Mouse (Mus musculus) lung, embryonic 15.5 days (tissue): ENCODE results near the gene Spaca7. TPM values are rescaled to one million over a fixed set of nuclear protein-coding genes. Genes with fewer than 3 reads are reported as not detected.
A peak's percentile ranks its signal among the peaks of the same experiment; 100 is the strongest.
"Not testable (repeated sequence)": the region's sequence is repeated elsewhere in the genome, so short reads cannot be mapped to it uniquely, and the experiment has no call there.

ENCODE experiments used
- ATAC-seq: fragments of 200-750 bp; cut with Nextera tagmentation; 2 replicates; pipeline ENCODE4 v1.8.0; 2017; ENCODE audit warnings: moderate number of reproducible peaks, borderline replicate concordance; ENCODE audit not compliant: low FRiP score, low TSS enrichment; ENCODE audit errors: extremely low read depth
- H3K27ac ChIP-seq: fragments of 300-500 bp; sonication (generic); 2 replicates; pipeline ENCODE4 v1.5.1; 2015; ENCODE audit warnings: moderate library complexity, mild to moderate bottlenecking, inconsistent platforms
- H3K27me3 ChIP-seq: fragments of 300-500 bp; sonication (generic); 2 replicates; pipeline ENCODE4 v1.6.1; 2015; ENCODE audit warnings: inconsistent platforms
- H3K36me3 ChIP-seq: fragments of 300-500 bp; sonication (generic); 2 replicates; pipeline ENCODE4 v1.6.1; 2015; ENCODE audit warnings: inconsistent platforms
- H3K4me1 ChIP-seq: fragments of 300-500 bp; sonication (generic); 2 replicates; pipeline ENCODE4 v1.6.1; 2015; ENCODE audit warnings: inconsistent platforms
- H3K4me2 ChIP-seq: fragments of 300-500 bp; sonication (generic); 2 replicates; pipeline ENCODE4 v1.6.1; 2015; ENCODE audit warnings: inconsistent platforms, mild to moderate bottlenecking, moderate library complexity
- H3K4me3 ChIP-seq: fragments of 300-500 bp; sonication (generic); 2 replicates; pipeline ENCODE4 v1.5.1; 2015; ENCODE audit warnings: mild to moderate bottlenecking, inconsistent platforms
- H3K9ac ChIP-seq: fragments of 300-500 bp; sonication (generic); 2 replicates; pipeline ENCODE4 v1.6.1; 2015; ENCODE audit warnings: inconsistent platforms
- H3K9me3 ChIP-seq: fragments of 300-500 bp; sonication (generic); 2 replicates; pipeline ENCODE4 v1.6.1; 2016; ENCODE audit warnings: inconsistent platforms
- WGBS: fragments of 180-500 bp; shearing (Covaris S2); methylation state at CpG from one replicate; pipeline ENCODE4 v1.1.7; 2015; 5-methylcytosine and 5-hydroxymethylcytosine counted together
- polyA plus RNA-seq: library from polyadenylated mRNA; unstranded; fragments of >200 nt; fragmentation: Nextera tagmentation; extraction: Ambion mirVana; gene quantifications from 2 replicates; pipeline ENCODE4 v1.2.1, GENCODE M21; 2015

The Spaca7 gene
- polyA plus RNA-seq, 1 experiment from 2014 or later: not detected

GRCm38 (mm10) chr8:12561403-12561960, 11.3 kb upstream of the Spaca7 start:
- H3K9ac ChIP-seq: no peak overlapping the region
- no peak overlapping the region for H3K27ac ChIP-seq
- 12% methylated on average over 11 of the region's 11 CpGs for WGBS
- H3K4me3 ChIP-seq: no peak overlapping the region
- peaks cover 36% of the 10 kb centered on the region for H3K27me3 ChIP-seq
- no peak for ATAC-seq
- H3K4me1 ChIP-seq: no peaks in the 10 kb centered on the region
- H3K9me3 ChIP-seq: no peaks in the 10 kb centered on the region
- no peaks in the 10 kb centered on the region for H3K36me3 ChIP-seq
- H3K4me2 ChIP-seq: no peak overlapping the region

DNA sequence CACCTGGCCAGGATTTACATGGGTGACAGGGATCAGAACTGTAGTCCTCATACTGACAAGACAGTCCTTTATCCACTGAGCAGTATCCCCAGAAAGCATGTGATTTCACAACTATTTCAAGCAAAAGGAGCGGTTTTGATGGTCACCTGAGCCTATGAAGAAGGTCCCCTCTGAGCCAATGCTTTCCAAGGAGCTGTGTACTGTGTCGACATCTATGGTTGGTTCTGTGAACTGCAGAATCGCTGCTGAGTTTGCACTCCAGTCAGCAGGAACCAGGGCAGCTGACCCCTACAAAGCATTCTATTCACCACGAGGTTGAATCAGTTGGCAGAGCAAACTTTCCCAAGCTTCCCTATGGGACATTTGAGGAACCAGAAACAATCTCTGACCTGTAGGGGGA, 8.5 kb upstream of the Spaca7 start:
- H3K4me1 ChIP-seq: no peaks in the 10 kb centered on the region
- ATAC-seq: no peak
- WGBS: 6% methylated on average over 4 of the region's 4 CpGs
- no peak overlapping the region for H3K27ac ChIP-seq
- H3K9ac ChIP-seq: no peak overlapping the region
- no peaks in the 10 kb centered on the region for H3K36me3 ChIP-seq
- H3K4me3 ChIP-seq: no peak overlapping the region
- no peaks in the 10 kb centered on the region for H3K9me3 ChIP-seq
- H3K27me3 ChIP-seq: peaks cover 36% of the 10 kb centered on the region
- H3K4me2 ChIP-seq: no peak overlapping the region

DNA sequence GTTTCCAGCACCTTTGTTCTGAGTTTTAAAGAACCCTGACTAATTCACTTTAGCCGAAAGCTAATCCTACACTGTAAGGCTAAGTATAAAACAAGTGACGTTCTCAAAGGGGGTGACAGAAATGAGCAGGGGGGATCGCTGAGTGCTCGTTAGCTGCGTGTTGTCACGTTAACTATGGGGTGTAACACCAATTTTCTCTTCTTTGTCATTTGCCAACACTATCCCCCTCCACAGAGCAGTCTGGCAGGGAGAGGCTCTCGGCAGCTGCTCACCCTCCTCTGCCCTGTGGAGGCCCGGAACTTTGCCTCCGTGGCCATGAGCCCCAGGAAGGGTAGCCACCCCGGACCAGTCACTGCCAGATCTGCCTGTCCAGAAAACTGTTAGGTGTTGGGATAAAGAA, 7.3 kb upstream of the Spaca7 start:
- H3K27me3 ChIP-seq: peaks cover 32% of the 10 kb centered on the region
- H3K27ac ChIP-seq: no peak overlapping the region
- 75% methylated on average over 10 of the region's 10 CpGs for WGBS
- ATAC-seq: no peak
- no peak overlapping the region for H3K4me2 ChIP-seq
- no peaks in the 10 kb centered on the region for H3K36me3 ChIP-seq
- no peaks in the 10 kb centered on the region for H3K4me1 ChIP-seq
- H3K9me3 ChIP-seq: no peaks in the 10 kb centered on the region
- H3K9ac ChIP-seq: no peak overlapping the region
- H3K4me3 ChIP-seq: no peak overlapping the region

DNA sequence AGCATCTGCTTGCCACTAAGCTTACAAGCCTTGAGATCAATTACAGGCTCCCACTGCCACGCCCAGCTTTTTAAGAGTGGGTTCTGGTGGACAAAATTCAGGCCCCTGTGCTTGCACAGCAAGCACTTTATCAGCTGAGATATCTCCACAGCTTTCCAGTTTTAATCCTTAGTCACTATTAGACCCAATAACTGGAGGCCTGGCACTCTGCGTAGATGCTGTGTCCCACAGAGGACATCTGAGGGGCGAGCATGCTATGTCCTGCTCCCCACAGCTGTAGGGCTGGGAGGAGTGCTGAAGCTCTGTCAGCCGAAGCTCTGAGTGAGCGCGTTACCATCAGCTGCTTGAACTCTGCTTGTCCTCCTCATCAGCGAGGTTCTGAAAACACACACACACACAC, 6.3 kb upstream of the Spaca7 start:
- WGBS: 41% methylated on average over 7 of the region's 7 CpGs
- H3K4me3 ChIP-seq: no peak overlapping the region
- no peak overlapping the region for H3K4me2 ChIP-seq
- H3K9ac ChIP-seq: no peak overlapping the region
- H3K4me1 ChIP-seq: no peaks in the 10 kb centered on the region
- H3K27ac ChIP-seq: no peak overlapping the region
- H3K9me3 ChIP-seq: no peaks in the 10 kb centered on the region
- no peaks in the 10 kb centered on the region for H3K36me3 ChIP-seq
- H3K27me3 ChIP-seq: peaks cover 25% of the 10 kb centered on the region
- no peak for ATAC-seq

- Histone ChIP-seq H3K4me2 (no peak overlapping the region), H3K27me3 (no peaks in the 10 kb centered on the region; the same call in 1 of the 2 replicates), H3K4me1 (no peaks in the 10 kb centered on the region), H3K9me3 (no peaks in the 10 kb centered on the region), H3K9ac (no peak overlapping the region), H3K36me3 (no peaks in the 10 kb centered on the region), H3K27ac (no peak overlapping the region), H3K4me3 (no peak overlapping the region)
- no peak for ATAC-seq
- 54% methylated on average over 5 of the region's 5 CpGs for WGBS
Observed at GRCm38 (mm10) chr8:12576003-12576402, 3.2 kb downstream of the Spaca7 start.

DNA sequence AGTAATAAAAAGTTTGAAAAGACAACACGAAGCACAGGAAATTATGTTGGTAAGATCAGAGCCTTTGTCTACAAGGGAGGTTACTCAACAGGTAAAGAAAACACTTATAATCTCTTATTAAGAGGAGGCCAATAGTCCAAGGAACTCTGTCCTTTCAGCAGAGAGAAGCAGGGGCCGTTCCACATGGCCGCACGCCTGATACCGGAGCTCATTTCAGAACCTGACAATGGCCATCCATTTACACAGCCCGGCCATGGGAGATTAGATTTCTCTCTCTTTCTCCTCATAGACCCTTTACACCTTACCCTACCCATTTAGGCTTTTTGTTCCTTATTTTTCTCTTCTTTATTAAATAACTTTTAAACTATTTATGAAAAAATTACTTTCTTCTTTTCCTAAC, 3.9 kb downstream of the Spaca7 start:
- 68% methylated on average over 6 of the region's 6 CpGs for WGBS

DNA sequence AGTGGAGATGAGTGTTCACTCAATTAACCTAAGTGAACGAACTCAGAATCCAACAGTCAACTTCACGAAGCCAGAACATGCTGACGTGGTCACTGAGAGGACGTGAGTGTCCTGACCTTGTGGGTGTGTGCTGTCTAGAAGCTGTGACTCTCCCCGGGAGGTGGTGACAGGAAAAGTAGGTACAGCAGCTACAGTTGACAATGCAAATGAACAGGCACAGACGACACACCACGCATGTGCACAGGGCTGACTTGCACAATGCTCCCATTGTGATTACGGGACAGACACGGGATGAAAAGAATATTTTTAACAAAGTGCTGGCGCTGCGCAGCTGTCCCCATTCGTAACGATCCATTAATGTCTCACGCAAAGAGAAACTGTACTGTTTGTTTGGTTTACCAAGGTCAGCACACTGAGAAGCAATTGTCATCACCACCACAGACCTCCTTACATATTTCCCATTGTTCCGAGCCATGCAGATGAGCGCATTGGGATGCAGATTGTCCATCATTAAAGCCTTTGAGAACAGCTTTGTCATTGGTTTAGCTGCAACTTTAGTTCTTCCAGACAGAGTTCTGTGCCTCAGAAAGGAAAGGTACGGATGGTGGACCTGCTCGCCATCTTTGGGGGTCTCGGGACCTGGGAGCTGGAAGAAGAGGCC, 6.6 kb downstream of the Spaca7 start:
- not testable (repeated sequence) for H3K27ac ChIP-seq, H3K4me1 ChIP-seq, H3K4me2 ChIP-seq, ATAC-seq, H3K9me3 ChIP-seq, H3K27me3 ChIP-seq, H3K36me3 ChIP-seq, H3K9ac ChIP-seq, H3K4me3 ChIP-seq
- 74% methylated on average over 19 of the region's 19 CpGs for WGBS

More for the DNA sequence above, 3.9 kb downstream of the Spaca7 start:
- H3K27ac ChIP-seq: no peak overlapping the region
- H3K4me3 ChIP-seq: no peak overlapping the region
- H3K4me1 ChIP-seq: no peaks in the 10 kb centered on the region
- no peaks in the 10 kb centered on the region for H3K36me3 ChIP-seq
- ATAC-seq: no peak
- H3K9ac ChIP-seq: no peak overlapping the region
- H3K4me2 ChIP-seq: no peak overlapping the region
- no peaks in the 10 kb centered on the region for H3K9me3 ChIP-seq
- H3K27me3 ChIP-seq: no peaks in the 10 kb centered on the region; the same call in 1 of the 2 replicates

- Histone ChIP-seq H3K4me2 (no peak overlapping the region), H3K27me3 (no peaks in the 10 kb centered on the region), H3K9ac (no peak overlapping the region), H3K36me3 (no peaks in the 10 kb centered on the region), H3K4me3 (no peak overlapping the region), H3K4me1 (no peaks in the 10 kb centered on the region), H3K27ac (no peak overlapping the region), H3K9me3 (no peaks in the 10 kb centered on the region)
- WGBS: 80% methylated on average over 5 of the region's 5 CpGs
- ATAC-seq: no peak
Observed at GRCm38 (mm10) chr8:12583785-12584184, 11.0 kb downstream of the Spaca7 start.

GRCm38 (mm10) chr8:12607223-12607622, 34.4 kb downstream of the Spaca7 start:
- H3K4me2 ChIP-seq: no peak overlapping the region
- no peak overlapping the region for H3K9ac ChIP-seq
- WGBS: 24% methylated on average over 6 of the region's 6 CpGs
- no peaks in the 10 kb centered on the region for H3K9me3 ChIP-seq
- H3K4me1 ChIP-seq: no peaks in the 10 kb centered on the region; the same call in 1 of the 2 replicates
- no peak overlapping the region for H3K4me3 ChIP-seq
- no peak; the same call in 1 of the 2 replicates for ATAC-seq
- no peaks in the 10 kb centered on the region for H3K36me3 ChIP-seq
- no peak overlapping the region for H3K27ac ChIP-seq
- H3K27me3 ChIP-seq: no peaks in the 10 kb centered on the region; the same call in 1 of the 2 replicates

DNA sequence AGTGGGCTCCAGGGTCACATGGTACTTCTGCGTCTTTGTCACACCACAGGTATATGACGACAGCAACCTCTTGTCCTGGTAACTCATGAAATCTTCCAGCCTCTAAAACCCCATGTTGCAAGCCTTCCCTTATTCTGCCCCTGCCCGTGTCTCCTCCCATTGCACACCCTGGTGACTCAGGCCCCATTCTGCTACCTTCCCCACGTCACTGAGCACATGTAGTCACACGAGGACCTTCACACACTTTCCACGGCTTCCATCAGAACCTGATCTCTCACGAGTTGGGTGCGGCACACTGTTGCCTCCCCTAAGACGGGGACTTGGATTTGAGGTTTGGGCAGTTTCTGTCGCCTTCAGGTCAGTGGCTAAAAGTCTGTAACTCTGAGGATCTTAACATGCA, 36.0 kb downstream of the Spaca7 start:
- Histone ChIP-seq H3K36me3 (no peaks in the 10 kb centered on the region), H3K4me1 (no peaks in the 10 kb centered on the region; the same call in 1 of the 2 replicates), H3K9me3 (no peaks in the 10 kb centered on the region), H3K4me2 (no peak overlapping the region), H3K4me3 (no peak overlapping the region), H3K27me3 (no peaks in the 10 kb centered on the region; the same call in 1 of the 2 replicates), H3K9ac (no peak overlapping the region), H3K27ac (no peak overlapping the region)
- 65% methylated on average over 10 of the region's 10 CpGs for WGBS
- ATAC-seq: no peak

GRCm38 (mm10) chr8:12609752-12610449, 37.1 kb downstream of the Spaca7 start:
- Histone ChIP-seq H3K4me3 (no peak overlapping the region), H3K27me3 (no peaks in the 10 kb centered on the region; the same call in 1 of the 2 replicates), H3K9ac (no peak overlapping the region), H3K36me3 (no peaks in the 10 kb centered on the region), H3K4me1 (no peaks in the 10 kb centered on the region; the same call in 1 of the 2 replicates), H3K27ac (peak overlapping the region; percentile 59), H3K4me2 (no peak overlapping the region), H3K9me3 (no peaks in the 10 kb centered on the region)
- WGBS: 44% methylated on average over 12 of the region's 12 CpGs
- ATAC-seq: no peak

DNA sequence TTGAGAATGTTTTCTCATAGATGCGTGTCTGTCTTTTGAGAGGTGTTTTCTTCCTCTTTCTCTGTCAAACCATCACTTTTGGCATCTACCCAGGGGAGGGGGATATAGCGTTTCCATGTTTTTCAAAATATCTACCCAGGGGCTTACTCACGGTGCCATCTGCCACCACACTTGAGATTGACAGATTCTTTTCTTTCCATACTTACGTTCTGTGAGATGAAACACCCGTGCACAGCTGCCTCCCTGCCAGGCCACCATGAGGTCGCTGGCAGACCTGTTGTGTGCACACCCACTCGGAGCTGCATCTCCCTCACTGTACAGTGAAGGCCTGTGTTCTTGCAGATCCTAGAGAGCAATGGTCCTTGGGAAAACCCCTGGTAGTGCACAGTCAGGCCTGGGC, 40.4 kb downstream of the Spaca7 start:
- Histone ChIP-seq H3K27ac (no peak overlapping the region), H3K27me3 (no peaks in the 10 kb centered on the region; the same call in 1 of the 2 replicates), H3K4me3 (no peak overlapping the region), H3K36me3 (peaks cover 11% of the 10 kb centered on the region), H3K4me1 (no peaks in the 10 kb centered on the region; the same call in 1 of the 2 replicates), H3K4me2 (no peak overlapping the region), H3K9ac (no peak overlapping the region), H3K9me3 (no peaks in the 10 kb centered on the region)
- ATAC-seq: no peak
- 79% methylated on average over 7 of the region's 7 CpGs for WGBS
